ENCODE assay signal across 23 mouse cellular contexts in the genomic region with DNA sequence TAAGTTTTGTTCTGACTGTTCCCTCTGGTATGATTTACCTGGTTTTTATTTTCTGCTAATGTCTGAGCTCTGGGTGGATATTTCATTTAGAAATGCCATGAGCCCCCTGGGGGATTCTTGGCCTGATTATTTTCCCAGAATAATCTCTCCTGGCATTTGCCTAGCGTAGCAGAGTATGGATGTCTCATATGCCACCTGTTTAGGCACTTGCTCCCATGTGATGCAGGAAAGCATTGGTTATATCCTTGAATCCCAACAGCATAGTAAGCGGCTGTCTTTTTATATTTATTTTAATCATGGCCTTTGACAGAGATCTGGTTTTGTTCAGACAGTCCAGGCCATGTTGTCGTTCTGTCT.
A peak's percentile ranks its signal among the peaks of the same experiment; 100 is the strongest.
DNase-seq lines count a peak whose midpoint lies in the region; ATAC-seq and TF ChIP-seq lines count a peak whose summit lies in the region.
"Had no signal": no experiment of that assay in that cellular context is flagged by ENCODE, and none has a peak within 500 bp of the region (broad histone marks: within the 10 kb centered on the region; RNA-seq: fewer than 3 reads in every experiment).

No protein-coding gene starts in this region.

- WGBS in hindbrain, embryonic 16.5 days, result 60% methylated on average over 3 of the region's 3 CpGs
- 89% methylated on average over 3 of the region's 3 CpGs for WGBS in hindbrain, embryonic 12.5 days
- WGBS in lung, adult 2 months, result 77% methylated on average over 3 of the region's 3 CpGs

- no peak for DNase-seq in cerebellum, adult 11 months
- peak; percentile 18 for DNase-seq in brain, adult 2 months (ENCODE audit: low read depth, low spot score)
- DNase-seq in cerebellum, postnatal 25 days, result peak; percentile 6 to 37
- no peak for DNase-seq in lung, adult 2 months
- no peak for DNase-seq in right cerebral cortex, postnatal 4 days
- DNase-seq: adrenal gland, postnatal 10 days; embryo, embryonic 11 days; gastrocnemius, adult 2 months; heart, postnatal 36 days; kidney, postnatal 25 days; liver; lung, postnatal 4 days had no signal

- no peak overlapping the region for H3K4me3 ChIP-seq in hindbrain, embryonic 16.5 days (ENCODE audit: low read length)
- H3K4me3 ChIP-seq in hindbrain, embryonic 12.5 days, result no peak overlapping the region
- H3K4me3 ChIP-seq in lung, adult 2 months (replicated peaks; ENCODE audit: extremely low read depth, low read depth, low read length), result no peak overlapping the region
- H3K4me3 ChIP-seq: embryonic facial prominence, embryonic 13.5 days; erythroblast, embryonic 14.5 days; gastrocnemius, adult 2 months; heart, embryonic 15.5 days; hindbrain, embryonic 15.5 days; liver, embryonic 15.5 days; myocyte had no signal

- H3K27ac ChIP-seq in hindbrain, embryonic 16.5 days (ENCODE audit: low read depth, low read length), result no peak overlapping the region
- H3K27ac ChIP-seq in hindbrain, embryonic 12.5 days, result no peak overlapping the region
- H3K27ac ChIP-seq: embryonic facial prominence, embryonic 13.5 days; gastrocnemius, adult 2 months; heart, embryonic 15.5 days; liver, embryonic 15.5 days had no signal

- 0 out of 2 replicates have a peak, but pooled peaks have one; percentile 42 for ATAC-seq in cerebellum, adult (ENCODE audit: insufficient number of reproducible peaks, low FRiP score, low TSS enrichment)
- ATAC-seq in hindbrain, embryonic 16.5 days, result peak; percentile 37; the same call in 1 of the 2 replicates
- ATAC-seq in hindbrain, embryonic 12.5 days (ENCODE audit: low FRiP score), result no peak
- ATAC-seq: activated CD4-positive, CD25-positive, alpha-beta regulatory T cell, adult 4 months; intestine, postnatal 0 days had no signal

- TF ChIP-seq CTCF in lung, adult 2 months (IDR thresholded peaks at IDR 0.05; ENCODE audit: insufficient read depth, low read length), result no peak

- no peak overlapping the region for H3K4me2 ChIP-seq in hindbrain, embryonic 16.5 days (ENCODE audit: low read length)
- no peak overlapping the region for H3K4me2 ChIP-seq in hindbrain, embryonic 12.5 days (replicated peaks)
- H3K4me2 ChIP-seq: embryonic facial prominence, embryonic 13.5 days; heart, embryonic 15.5 days; hindbrain, embryonic 15.5 days; liver, embryonic 15.5 days had no signal

- H3K36me3 ChIP-seq in hindbrain, embryonic 16.5 days (ENCODE audit: control insufficient read depth, insufficient read depth, low read length), result no peaks in the 10 kb centered on the region
- no peaks in the 10 kb centered on the region for H3K36me3 ChIP-seq in hindbrain, embryonic 12.5 days
- H3K36me3 ChIP-seq: embryonic facial prominence, embryonic 13.5 days; heart, embryonic 15.5 days; hindbrain, embryonic 15.5 days; liver, embryonic 15.5 days had no signal

- no peak overlapping the region for H3K9ac ChIP-seq in hindbrain, embryonic 16.5 days (ENCODE audit: low read depth, low read length)
- H3K9ac ChIP-seq in hindbrain, embryonic 12.5 days, result no peak overlapping the region
- H3K9ac ChIP-seq: embryonic facial prominence, embryonic 13.5 days; heart, embryonic 15.5 days; hindbrain, embryonic 15.5 days; liver, embryonic 15.5 days had no signal

- H3K27me3 ChIP-seq in hindbrain, embryonic 16.5 days (replicated peaks; ENCODE audit: control insufficient read depth, insufficient read depth, low read length), result no peaks in the 10 kb centered on the region
- no peaks in the 10 kb centered on the region for H3K27me3 ChIP-seq in hindbrain, embryonic 12.5 days
- H3K27me3 ChIP-seq: embryonic facial prominence, embryonic 13.5 days; heart, embryonic 15.5 days; hindbrain, embryonic 15.5 days; liver, embryonic 15.5 days had no signal

- H3K4me1 ChIP-seq in hindbrain, embryonic 16.5 days (ENCODE audit: control insufficient read depth, insufficient read depth, low read depth, low read length), result no peaks in the 10 kb centered on the region
- no peaks in the 10 kb centered on the region for H3K4me1 ChIP-seq in hindbrain, embryonic 12.5 days
- H3K4me1 ChIP-seq in lung, adult 2 months (ENCODE audit: control insufficient read depth, insufficient read depth, low read length), result no peaks in the 10 kb centered on the region
- H3K4me1 ChIP-seq: embryonic facial prominence, embryonic 13.5 days; heart, embryonic 15.5 days; liver, embryonic 15.5 days had no signal

- no peaks in the 10 kb centered on the region for H3K9me3 ChIP-seq in hindbrain, embryonic 16.5 days (ENCODE audit: control insufficient read depth, low read length)
- no peaks in the 10 kb centered on the region for H3K9me3 ChIP-seq in hindbrain, embryonic 12.5 days (replicated peaks)
- H3K9me3 ChIP-seq: embryonic facial prominence, embryonic 13.5 days; heart, embryonic 15.5 days; hindbrain, embryonic 15.5 days; liver, embryonic 15.5 days had no signal

- no peak for TF ChIP-seq POLR2A in lung, adult 2 months (IDR thresholded peaks at IDR 0.05; ENCODE audit: borderline replicate concordance, extremely low read depth, low read depth, low read length)

Comparison
In these comparisons a context has a peak if more than half of its experiments do, and no peak if none do; other contexts are left out.
1. DNase-seq: peak in brain, adult 2 months (single experiment) and cerebellum, postnatal 25 days (2 of 2); none in cerebellum, adult 11 months (single experiment), lung, adult 2 months (single experiment) and right cerebral cortex, postnatal 4 days (single experiment).